ENCODE assay signal across 19 mouse cellular contexts in the genomic region with DNA sequence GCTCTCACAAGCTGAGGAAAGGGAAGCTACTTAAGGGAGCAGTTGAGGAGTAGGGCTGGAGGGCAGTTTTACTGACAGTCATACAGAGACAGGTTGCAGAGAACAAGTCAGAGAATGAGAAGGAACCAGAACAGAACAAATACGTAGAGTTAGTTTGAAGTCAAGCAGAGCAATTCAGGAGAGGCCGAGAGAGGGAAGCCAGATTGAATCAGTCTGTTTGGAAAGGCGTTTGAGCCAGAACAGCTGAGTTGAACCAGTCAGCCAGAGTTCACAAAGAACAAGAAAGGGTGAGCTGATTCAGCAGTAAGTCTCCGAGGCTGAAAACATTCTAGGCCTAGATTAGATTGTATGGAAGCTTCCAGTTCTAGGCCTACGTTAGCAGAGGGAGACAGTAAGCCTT. TPM values are rescaled to one million over a fixed set of nuclear protein-coding genes. Genes with fewer than 3 reads are reported as not detected.
"Had no signal": no experiment of that assay in that cellular context is flagged by ENCODE, and none has a peak within 500 bp of the region (broad histone marks: within the 10 kb centered on the region; RNA-seq: fewer than 3 reads in every experiment).

No protein-coding gene starts in this region.

- H3K27ac ChIP-seq: intestine, embryonic 15.5 days; limb, embryonic 12.5 days; limb, embryonic 15.5 days; liver, embryonic 14.5 days; macrophage; midbrain, embryonic 15.5 days; neural tube, embryonic 12.5 days; neural tube, embryonic 15.5 days had no signal

- H3K9ac ChIP-seq: intestine, embryonic 15.5 days; limb, embryonic 12.5 days; limb, embryonic 15.5 days; liver, embryonic 14.5 days; midbrain, embryonic 12.5 days; midbrain, embryonic 15.5 days; neural tube, embryonic 12.5 days; neural tube, embryonic 15.5 days had no signal

- H3K4me3 ChIP-seq: intestine, embryonic 15.5 days; limb, embryonic 12.5 days; limb, embryonic 15.5 days; midbrain, embryonic 12.5 days; midbrain, embryonic 15.5 days; neural tube, embryonic 12.5 days; neural tube, embryonic 15.5 days had no signal

- H3K4me2 ChIP-seq: intestine, embryonic 15.5 days; limb, embryonic 12.5 days; limb, embryonic 15.5 days; midbrain, embryonic 12.5 days; midbrain, embryonic 15.5 days; neural tube, embryonic 12.5 days; neural tube, embryonic 15.5 days had no signal

- H3K27me3 ChIP-seq: intestine, embryonic 15.5 days; limb, embryonic 12.5 days; limb, embryonic 15.5 days; midbrain, embryonic 12.5 days; midbrain, embryonic 15.5 days; neural tube, embryonic 12.5 days; neural tube, embryonic 15.5 days had no signal

- ATAC-seq: intestine, embryonic 15.5 days; midbrain, embryonic 15.5 days had no signal

- H3K9me3 ChIP-seq: intestine, embryonic 15.5 days; limb, embryonic 12.5 days; limb, embryonic 15.5 days; midbrain, embryonic 12.5 days; midbrain, embryonic 15.5 days; neural tube, embryonic 12.5 days; neural tube, embryonic 15.5 days had no signal

- DNase-seq: kidney, adult 11 months; kidney, postnatal 36 days; layer of hippocampus, postnatal 36 days; left cerebral cortex, postnatal 4 days; lung, adult 18-20 months; right cerebral cortex, adult 18-20 months; right cerebral cortex, postnatal 14 days; right cerebral cortex, postnatal 4 days; thymus, postnatal 25 days had no signal

- H3K4me1 ChIP-seq: limb, embryonic 15.5 days had no signal

RNA-seq across cellular contexts. Expression of a gene that starts 37.4 kb away (rescaled TPM):
- total RNA-seq: megakaryocyte, adult 5-6 weeks had no signal
